Mouse (Mus musculus) heart, adult 2 months (tissue): ENCODE results near the gene Sft2d1. TPM values are rescaled to one million over a fixed set of nuclear protein-coding genes. Genes with fewer than 3 reads are reported as not detected.

Experiments
- DNase-seq, 2 experiments: peaks; one replicate each; pipeline ENCODE4 v3.0.0; 2021
- H3K27ac ChIP-seq: fragments of 200-600 bp; 2 replicates; pipeline ENCODE4 v1.8.1; 2022
- H3K27me3 ChIP-seq: fragments of 200-500 bp; 2 replicates; pipeline ENCODE4 v1.6.1; 2012; ENCODE audit warnings: mild to moderate bottlenecking, low read length, inconsistent platforms, mixed read lengths; ENCODE audit not compliant: control insufficient read depth, insufficient read depth
- H3K36me3 ChIP-seq: fragments of 200-500 bp; 2 replicates; pipeline ENCODE4 v1.6.1; 2012; ENCODE audit warnings: low read length, inconsistent platforms; ENCODE audit not compliant: control insufficient read depth, insufficient read depth
- H3K4me1 ChIP-seq: fragments of 200-500 bp; 2 replicates; pipeline ENCODE4 v1.6.1; 2011; ENCODE audit warnings: low read length; ENCODE audit not compliant: control insufficient read depth, insufficient read depth
- H3K4me3 ChIP-seq: fragments of 200-600 bp; 2 replicates; pipeline ENCODE4 v1.8.1; 2022
- H3K79me2 ChIP-seq: fragments of 200-500 bp; replicated peaks from 2 replicates; pipeline ENCODE4 v1.6.1; 2012; ENCODE audit warnings: mild to moderate bottlenecking, inconsistent platforms, low read length, moderate library complexity, mixed read lengths; ENCODE audit not compliant: control insufficient read depth, insufficient read depth
- H3K9ac ChIP-seq: fragments of 200-500 bp; 2 replicates; pipeline ENCODE4 v1.6.1; 2012; ENCODE audit warnings: low read depth, mild to moderate bottlenecking, control low read depth, inconsistent platforms, low read length, mixed read lengths
- CTCF ChIP-seq: fragments of 200-600 bp; IDR thresholded peaks from 2 replicates; pipeline ENCODE4 v1.8.1; 2022; ENCODE audit warnings: antibody characterized with exemption, mild to moderate bottlenecking, moderate library complexity
- EP300 ChIP-seq: fragments of 200-500 bp; IDR thresholded peaks from 2 replicates; pipeline ENCODE4 v1.6.1; 2011; ENCODE audit warnings: low read depth, low read length, control low read depth; ENCODE audit not compliant: insufficient read depth
- POLR2A ChIP-seq: fragments of 200-500 bp; IDR thresholded peaks from 2 replicates; pipeline ENCODE4 v1.6.1; 2011; ENCODE audit warnings: mild to moderate bottlenecking, low read depth, low read length, control low read depth; ENCODE audit not compliant: insufficient read depth
- WGBS: fragments of 180-500 bp; shearing (Covaris S2); methylation state at CpG from one replicate; pipeline ENCODE4 v1.1.7; 2018; 5-methylcytosine and 5-hydroxymethylcytosine counted together
- intact Hi-C: fragments of 180-260 bp; cut with DNase I; formaldehyde crosslinking; loops from one replicate; pipeline ENCODE4 v1.15.1; 2025
- polyA plus RNA-seq: library from polyadenylated mRNA; depleted of rRNA; stranded (reverse); fragments of >200 nt; gene quantifications from 2 replicates; pipeline ENCODE4 v1.2.3, GENCODE M21; 2012
- total RNA-seq, 2 experiments: library from RNA; stranded (reverse); gene quantifications; 2 replicates each; pipeline ENCODE4 v1.2.3; 2021

Gene Sft2d1
- total and polyA plus RNA-seq, 3 experiments: 13.3 to 32.2 (median 17.6) TPM

GRCm38 (mm10) chr17:8276680-8277079 is 34.2 kb upstream of the Sft2d1 start:
- 67% methylated on average over 7 of the region's 7 CpGs for WGBS
- H3K4me3 ChIP-seq: no peak overlapping the region
- intact Hi-C loops: no loop called here

GRCm38 (mm10) chr17:8277266-8277665 is 33.6 kb upstream of the Sft2d1 start:
- H3K4me1 ChIP-seq: no peaks in the 10 kb centered on the region
- H3K9ac ChIP-seq: no peak overlapping the region
- H3K79me2 ChIP-seq: no peaks in the 10 kb centered on the region
- no peaks in the 10 kb centered on the region for H3K27me3 ChIP-seq
- no peak for DNase-seq
- intact Hi-C loops: no loop called here
- WGBS: 75% methylated on average over 3 of the region's 3 CpGs
- TF ChIP-seq EP300 (no peak), CTCF (no peak), POLR2A (no peak)
- H3K27ac ChIP-seq: no peak overlapping the region
- no peaks in the 10 kb centered on the region for H3K36me3 ChIP-seq
- H3K4me3 ChIP-seq: no peak overlapping the region

More at GRCm38 (mm10) chr17:8276680-8277079, 34.2 kb upstream of the Sft2d1 start:
- Histone ChIP-seq H3K9ac (no peak overlapping the region), H3K27ac (no peak overlapping the region), H3K27me3 (no peaks in the 10 kb centered on the region), H3K4me1 (peaks cover under 1% of the 10 kb centered on the region), H3K36me3 (no peaks in the 10 kb centered on the region), H3K79me2 (no peaks in the 10 kb centered on the region)
- TF ChIP-seq POLR2A (no peak), EP300 (no peak), CTCF (no peak)
- no peak for DNase-seq

- H3K4me3 ChIP-seq: no peak overlapping the region
- H3K79me2 ChIP-seq: no peaks in the 10 kb centered on the region
- DNase-seq: no peak
- intact Hi-C loops: no loop called here
- H3K27ac ChIP-seq: no peak overlapping the region
- TF ChIP-seq CTCF (no peak), EP300 (no peak), POLR2A (no peak)
- H3K4me1 ChIP-seq: peaks cover 1% of the 10 kb centered on the region; the same call in 1 of the 2 replicates
- H3K9ac ChIP-seq: no peak overlapping the region
- H3K36me3 ChIP-seq: no peaks in the 10 kb centered on the region
- H3K27me3 ChIP-seq: no peaks in the 10 kb centered on the region
- 76% methylated on average over 3 of the region's 3 CpGs for WGBS
These were observed 32.5 kb upstream of the Sft2d1 start for GRCm38 (mm10) chr17:8278356-8278755.

DNA sequence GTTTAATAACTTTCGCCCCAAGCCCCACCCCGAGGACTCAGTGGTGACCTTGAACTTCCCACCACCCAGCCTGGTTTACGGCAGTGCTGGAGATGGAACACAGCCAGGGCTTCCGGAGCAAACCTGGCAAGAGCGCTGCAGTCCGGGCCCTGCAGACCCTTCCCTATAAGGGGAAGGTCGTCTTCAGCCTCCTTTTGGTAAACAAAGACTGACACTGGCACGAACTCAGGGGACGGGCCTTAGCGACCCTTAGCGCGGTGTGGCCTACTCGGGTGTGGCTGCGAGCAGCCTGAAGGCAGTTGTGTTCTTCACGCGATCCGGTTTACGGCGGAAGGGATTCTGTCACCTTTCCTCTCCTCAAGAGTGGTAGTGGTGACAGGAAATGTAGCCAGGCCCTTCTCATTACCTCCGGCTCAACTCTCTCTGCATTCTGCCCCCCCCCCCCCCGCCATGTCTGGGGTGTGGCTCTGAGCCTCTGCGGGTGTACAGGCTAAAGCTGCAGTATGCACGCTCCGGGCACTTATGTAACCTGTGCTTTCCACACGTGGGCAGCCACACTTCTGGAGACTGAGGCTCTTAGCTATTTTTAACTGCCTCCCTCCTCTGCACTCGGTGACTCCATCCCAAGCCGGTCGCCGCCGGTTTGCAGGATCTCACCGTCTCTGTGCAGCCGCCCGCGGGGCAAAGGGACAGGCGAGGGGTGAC is 27.9 kb upstream of the Sft2d1 start, which contains the start of gene Mpc1:
Mpc1 (plus strand) TSS at position 84 of the 705 bp plus-strand sequence.
- H3K27me3 ChIP-seq: no peaks in the 10 kb centered on the region
- H3K4me1 ChIP-seq: peaks cover 1% of the 10 kb centered on the region; the same call in 1 of the 2 replicates
- intact Hi-C loops: no loop called here
- TF ChIP-seq EP300: peak; percentile 54; the same call in 1 of the 2 replicates
- no peak for TF ChIP-seq CTCF
- peak; percentile 52; the same call in 1 of the 2 replicates for TF ChIP-seq POLR2A
- peaks cover 8% of the 10 kb centered on the region for H3K79me2 ChIP-seq
- under 1% methylated on average over 35 of the region's 35 CpGs for WGBS
- DNase-seq: peak; percentile 73 to 77
- peak within 1 kb of the TSS; percentile 99 for H3K27ac ChIP-seq
- H3K9ac ChIP-seq: peak within 1 kb of the TSS; percentile 98
- H3K4me3 ChIP-seq: peak within 1 kb of the TSS; percentile 82
- peaks cover 10% of the 10 kb centered on the region; the same call in 1 of the 2 replicates for H3K36me3 ChIP-seq

DNA sequence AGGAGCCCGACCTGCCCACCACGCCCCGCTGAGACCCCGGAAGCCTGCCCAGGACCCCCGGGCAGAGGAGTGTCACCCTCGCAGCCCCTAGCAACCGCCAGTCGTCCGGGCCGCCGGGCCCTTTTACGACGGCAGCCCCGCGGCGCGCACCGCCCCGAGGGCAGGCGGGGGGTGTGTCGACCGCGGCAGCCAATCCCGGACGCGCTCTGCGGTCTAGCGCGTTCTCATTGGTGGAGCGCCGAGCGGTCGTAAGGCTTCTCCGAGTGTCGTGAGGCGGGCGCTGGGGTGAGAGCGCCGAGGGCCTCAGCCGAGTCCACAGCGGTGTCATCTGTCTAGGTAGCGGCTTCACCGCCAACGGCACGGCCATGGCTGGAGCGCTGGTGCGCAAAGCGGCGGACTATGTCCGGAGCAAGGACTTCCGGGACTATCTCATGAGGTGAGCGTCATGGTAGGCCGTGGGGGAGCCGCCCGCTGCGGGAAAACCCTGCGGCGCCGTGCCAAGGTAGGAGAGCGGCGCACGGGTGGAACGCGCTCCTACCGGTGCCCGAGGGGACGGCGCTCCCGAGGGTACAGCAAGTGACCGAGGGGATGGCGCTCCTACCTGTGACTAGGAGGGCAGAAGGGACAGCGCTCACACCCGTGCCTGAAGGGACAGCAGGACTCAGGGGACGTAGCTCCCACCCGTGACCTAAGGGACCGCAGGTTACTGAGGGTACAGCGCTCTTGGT is 27.2 kb upstream of the Sft2d1 start:
- Histone ChIP-seq H3K36me3 (peaks cover 13% of the 10 kb centered on the region; the same call in 1 of the 2 replicates), H3K9ac (peak overlapping the region; percentile 98), H3K27ac (peak overlapping the region; percentile 99), H3K4me3 (peak overlapping the region; percentile 82), H3K79me2 (peaks cover 8% of the 10 kb centered on the region), H3K27me3 (no peaks in the 10 kb centered on the region), H3K4me1 (peaks cover 1% of the 10 kb centered on the region; the same call in 1 of the 2 replicates)
- DNase-seq: peak; percentile 96 to 98
- no peak for TF ChIP-seq EP300
- TF ChIP-seq POLR2A: peak; percentile 95
- peak; percentile 58 for TF ChIP-seq CTCF
- WGBS: under 1% methylated on average over 77 of the region's 77 CpGs
- intact Hi-C loops: loop anchor here (1.0 kb wide), 1 partner anchor 28 kb away; the partner anchor contains the start of gene Sft2d1

DNA sequence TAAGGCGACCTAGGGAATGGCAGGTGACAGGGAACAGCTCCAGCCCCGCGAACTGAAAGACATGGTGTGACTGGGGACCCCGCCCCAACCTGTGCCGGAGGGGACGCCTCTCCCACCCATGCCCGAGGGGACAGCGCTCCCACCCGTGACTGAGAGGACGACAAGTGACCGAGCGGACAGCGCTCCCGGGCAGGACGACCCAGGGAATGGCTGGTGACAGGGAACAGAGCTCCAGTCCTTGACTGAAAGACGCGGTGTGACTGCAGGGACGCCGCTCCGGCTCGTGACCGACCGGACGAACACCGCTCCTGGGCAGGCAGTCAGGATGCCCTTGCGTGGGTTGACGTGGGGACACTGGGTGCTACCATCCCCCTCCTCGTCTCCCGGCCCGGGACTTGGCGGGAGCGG is 26.6 kb upstream of the Sft2d1 start:
- Histone ChIP-seq H3K27ac (peak overlapping the region; percentile 99), H3K36me3 (peaks cover 13% of the 10 kb centered on the region), H3K4me3 (peak overlapping the region; percentile 82), H3K9ac (peak overlapping the region; percentile 98), H3K27me3 (no peaks in the 10 kb centered on the region), H3K4me1 (peaks cover 1% of the 10 kb centered on the region; the same call in 1 of the 2 replicates), H3K79me2 (peaks cover 8% of the 10 kb centered on the region)
- peak; percentile 48; the same call in 1 of the 2 replicates for TF ChIP-seq EP300
- TF ChIP-seq CTCF: peak; percentile 1; the same call in 1 of the 2 replicates
- TF ChIP-seq POLR2A: peak; percentile 52; the same call in 1 of the 2 replicates
- WGBS: under 1% methylated on average over 32 of the region's 32 CpGs
- peak; percentile 69 to 71 for DNase-seq
- intact Hi-C loops: loop anchor here (1.0 kb wide), 1 partner anchor 27 kb away; the partner anchor contains the start of gene Sft2d1
